Comparison of ENCODE assay signal across 13 mouse cellular contexts in genomic region chr2:38535051-38535450, GRCm38 (mm10). TPM values are rescaled to one million over a fixed set of nuclear protein-coding genes. Genes with fewer than 3 reads are reported as not detected.
A peak's percentile ranks its signal among the peaks of the same experiment; 100 is the strongest.
DNase-seq lines count a peak whose midpoint lies in the region; ATAC-seq and TF ChIP-seq lines count a peak whose summit lies in the region.
"Had no signal": no experiment of that assay in that cellular context is flagged by ENCODE, and none has a peak within 500 bp of the region (broad histone marks: within the 10 kb centered on the region; RNA-seq: fewer than 3 reads in every experiment).

No protein-coding gene starts in this region.

- no peaks in the 10 kb centered on the region for H3K36me3 ChIP-seq in forebrain, embryonic 12.5 days (replicated peaks)
- no peaks in the 10 kb centered on the region for H3K36me3 ChIP-seq in forebrain, embryonic 15.5 days
- no peaks in the 10 kb centered on the region for H3K36me3 ChIP-seq in kidney, embryonic 16.5 days (ENCODE audit: insufficient read depth, low read length)
- peaks cover 72% of the 10 kb centered on the region for H3K36me3 ChIP-seq in G1E (replicated peaks)
- H3K36me3 ChIP-seq in liver, embryonic 12.5 days, result no peaks in the 10 kb centered on the region
- H3K36me3 ChIP-seq: hindbrain, embryonic 12.5 days; midbrain, embryonic 15.5 days had no signal

- no peak overlapping the region for H3K9ac ChIP-seq in forebrain, embryonic 12.5 days
- no peak overlapping the region for H3K9ac ChIP-seq in forebrain, embryonic 15.5 days (replicated peaks)
- no peak overlapping the region for H3K9ac ChIP-seq in kidney, embryonic 16.5 days (replicated peaks; ENCODE audit: low read length)
- peak overlapping the region; percentile 69; the same call in 1 of the 2 replicates for H3K9ac ChIP-seq in liver, embryonic 12.5 days
- H3K9ac ChIP-seq: hindbrain, embryonic 12.5 days; midbrain, embryonic 15.5 days had no signal

- H3K27ac ChIP-seq in forebrain, embryonic 12.5 days, result peak overlapping the region; percentile 21; the same call in 1 of the 2 replicates
- H3K27ac ChIP-seq in forebrain, embryonic 15.5 days (replicated peaks), result no peak overlapping the region
- H3K27ac ChIP-seq in kidney, embryonic 16.5 days (ENCODE audit: low read length), result peak overlapping the region; percentile 23; the same call in 1 of the 2 replicates
- H3K27ac ChIP-seq in liver, embryonic 12.5 days, result peak overlapping the region; percentile 89
- H3K27ac ChIP-seq: hindbrain, embryonic 12.5 days; midbrain, embryonic 15.5 days had no signal

- H3K4me3 ChIP-seq in forebrain, embryonic 12.5 days (replicated peaks), result no peak overlapping the region
- H3K4me3 ChIP-seq in forebrain, embryonic 15.5 days, result no peak overlapping the region
- no peak overlapping the region for H3K4me3 ChIP-seq in kidney, embryonic 16.5 days (ENCODE audit: low read length)
- peak overlapping the region; percentile 65; the same call in 1 of the 2 replicates for H3K4me3 ChIP-seq in G1E (ENCODE audit: low read depth, low read length)
- H3K4me3 ChIP-seq in liver, embryonic 12.5 days, result no peak overlapping the region
- H3K4me3 ChIP-seq: hindbrain, embryonic 12.5 days; midbrain, embryonic 15.5 days had no signal

- TF ChIP-seq CTCF in G1E (IDR thresholded peaks at IDR 0.05; ENCODE audit: low read depth, low read length), result no peak

- ATAC-seq in forebrain, embryonic 12.5 days (ENCODE audit: low FRiP score), result 0 out of 2 replicates have a peak, but pooled peaks have one; percentile 18
- ATAC-seq in forebrain, embryonic 15.5 days (replicated peaks), result no peak
- ATAC-seq in kidney, embryonic 16.5 days (ENCODE audit: low FRiP score, low TSS enrichment), result no peak
- no peak for ATAC-seq in G1E (ENCODE audit: extremely low read depth, insufficient number of reproducible peaks, low FRiP score, poor library complexity, severe bottlenecking)
- ATAC-seq in liver, embryonic 12.5 days, result no peak
- ATAC-seq: midbrain, embryonic 15.5 days had no signal

- DNase-seq in kidney, adult 11 months, result no peak
- DNase-seq in G1E (ENCODE audit: low spot score) (no peak), MN1 (ENCODE audit: low spot score) (no peak)
- no peak for DNase-seq in adrenal gland, adult 8-10 months
- DNase-seq: adrenal gland, adult 2 months; cerebellum, adult 9-10 months; thymus, adult 2 months had no signal

- peaks cover 72% of the 10 kb centered on the region for H3K4me1 ChIP-seq in forebrain, embryonic 12.5 days
- H3K4me1 ChIP-seq in forebrain, embryonic 15.5 days, result peaks cover 53% of the 10 kb centered on the region
- peaks cover 44% of the 10 kb centered on the region for H3K4me1 ChIP-seq in kidney, embryonic 16.5 days (ENCODE audit: insufficient read depth, low read length)
- peaks cover 100% of the 10 kb centered on the region for H3K4me1 ChIP-seq in G1E (ENCODE audit: insufficient read depth, low read depth, low read length)
- peaks cover 93% of the 10 kb centered on the region for H3K4me1 ChIP-seq in liver, embryonic 12.5 days

- 51% methylated on average over 8 of the region's 8 CpGs for WGBS in forebrain, embryonic 12.5 days
- WGBS in forebrain, embryonic 15.5 days, result 52% methylated on average over 8 of the region's 8 CpGs
- 70% methylated on average over 8 of the region's 8 CpGs for WGBS in kidney, embryonic 16.5 days
- 82% methylated on average over 8 of the region's 8 CpGs for WGBS in liver, embryonic 12.5 days (ENCODE audit: insufficient replicate concordance)

- H3K27me3 ChIP-seq in forebrain, embryonic 12.5 days, result 0 out of 2 replicates have a peak, but pooled peaks cover 4% of the 10 kb centered on the region
- H3K27me3 ChIP-seq in forebrain, embryonic 15.5 days, result no peaks in the 10 kb centered on the region
- no peaks in the 10 kb centered on the region for H3K27me3 ChIP-seq in kidney, embryonic 16.5 days (ENCODE audit: insufficient read depth, low read length)
- no peaks in the 10 kb centered on the region for H3K27me3 ChIP-seq in G1E (ENCODE audit: insufficient read depth, low read length)
- H3K27me3 ChIP-seq in liver, embryonic 12.5 days (replicated peaks), result no peaks in the 10 kb centered on the region
- H3K27me3 ChIP-seq: hindbrain, embryonic 12.5 days; midbrain, embryonic 15.5 days had no signal

- no peaks in the 10 kb centered on the region for H3K9me3 ChIP-seq in forebrain, embryonic 12.5 days
- no peaks in the 10 kb centered on the region for H3K9me3 ChIP-seq in forebrain, embryonic 15.5 days
- H3K9me3 ChIP-seq in kidney, embryonic 16.5 days (ENCODE audit: low read length), result no peaks in the 10 kb centered on the region
- no peaks in the 10 kb centered on the region for H3K9me3 ChIP-seq in G1E (replicated peaks)
- no peaks in the 10 kb centered on the region for H3K9me3 ChIP-seq in liver, embryonic 12.5 days (replicated peaks)
- H3K9me3 ChIP-seq: hindbrain, embryonic 12.5 days; midbrain, embryonic 15.5 days had no signal

- no peak overlapping the region for H3K4me2 ChIP-seq in forebrain, embryonic 12.5 days
- no peak overlapping the region for H3K4me2 ChIP-seq in forebrain, embryonic 15.5 days (replicated peaks)
- no peak overlapping the region for H3K4me2 ChIP-seq in kidney, embryonic 16.5 days (replicated peaks; ENCODE audit: low read depth, low read length)
- peak overlapping the region; percentile 62 for H3K4me2 ChIP-seq in liver, embryonic 12.5 days
- H3K4me2 ChIP-seq: hindbrain, embryonic 12.5 days; midbrain, embryonic 15.5 days had no signal

RNA-seq across cellular contexts. Expression of gene Nek6, which starts 23.6 kb away (rescaled TPM):
- polyA plus RNA-seq in forebrain, embryonic 12.5 days (2016; fragmentation: Nextera tagmentation; extraction: Ambion mirVana), result 125 and 132 TPM in 2 replicates
- 90.0 and 110 TPM in 2 replicates for polyA plus RNA-seq in forebrain, embryonic 15.5 days (2015; fragmentation: Nextera tagmentation; extraction: Ambion mirVana)
- 72.1 and 75.3 TPM in 2 replicates for polyA plus RNA-seq in kidney, embryonic 16.5 days (2015; fragmentation: Nextera tagmentation; extraction: Ambion mirVana)
- 180 and 210 TPM in 2 replicates for total RNA-seq in G1E (2014; fragmentation: Nextera tagmentation)
- 95.8 and 98.6 TPM in 2 replicates for total RNA-seq in G1E (2017)
- 113 and 162 TPM in 2 replicates for polyA plus RNA-seq in G1E (2012)
- polyA plus RNA-seq in liver, embryonic 12.5 days (2016; fragmentation: Nextera tagmentation; extraction: Ambion mirVana), result 42.7 and 45.7 TPM in 2 replicates
- 10 to 100 TPM in 3 of 4 experiments, 1 to 10 TPM in 1; 9.3 to 27.3 (median 18.6) TPM for total RNA-seq in adrenal gland, adult 8-10 months (2022)
